Mouse (Mus musculus): ENCODE data around the gene Gm9046.
A peak's percentile ranks its signal among the peaks of the same experiment; 100 is the strongest.
"Not testable (repeated sequence)": the region's sequence is repeated elsewhere in the genome, so short reads cannot be mapped to it uniquely, and the experiment has no call there.

Gm9046 gene

DNA sequence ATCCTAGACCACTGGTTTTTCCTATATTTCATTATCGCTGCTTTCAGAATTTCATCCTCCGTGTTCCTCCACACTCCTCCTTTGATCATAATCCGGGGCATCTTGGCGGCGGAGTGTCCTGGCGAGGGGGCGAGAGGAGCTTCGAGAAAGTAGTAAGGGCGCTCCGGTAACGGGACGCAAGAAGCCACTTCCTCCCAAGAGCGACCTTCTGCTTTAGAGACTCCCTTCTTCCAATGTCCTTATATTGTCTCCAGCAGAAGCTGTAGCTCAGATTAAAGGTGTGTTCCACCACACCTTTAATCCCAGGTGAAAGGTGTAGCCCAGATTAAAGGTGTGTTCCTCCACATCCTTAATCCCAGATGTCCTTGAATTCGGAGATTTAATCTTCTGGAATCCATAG is at the start of gene Gm9046:
TSS of gene Gm9046 (minus strand) at position 101 of the 400 bp plus-strand sequence.
- not testable (repeated sequence) for DNase-seq

DNA sequence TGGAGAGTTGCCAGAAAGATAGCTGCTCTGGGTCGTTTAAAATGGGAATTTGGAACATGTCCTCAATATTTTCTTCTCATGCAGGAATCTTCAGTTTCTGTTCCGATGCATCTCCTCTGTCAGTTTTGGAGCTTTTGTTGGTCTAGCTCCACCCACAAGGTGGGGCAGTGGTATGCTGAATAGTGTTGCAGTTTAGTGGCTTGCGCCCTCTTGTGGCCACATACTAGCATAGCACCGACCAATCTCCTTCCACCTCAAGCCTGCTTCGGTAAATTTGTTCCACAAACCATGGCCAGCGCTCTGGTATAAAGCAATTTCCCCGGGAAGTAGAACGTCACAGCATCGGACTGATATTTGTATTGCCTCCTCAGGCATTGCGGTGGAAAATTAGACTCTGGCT is 27.4 kb upstream of the Gm9046 start:
- peak; percentile 58 for DNase-seq

DNA sequence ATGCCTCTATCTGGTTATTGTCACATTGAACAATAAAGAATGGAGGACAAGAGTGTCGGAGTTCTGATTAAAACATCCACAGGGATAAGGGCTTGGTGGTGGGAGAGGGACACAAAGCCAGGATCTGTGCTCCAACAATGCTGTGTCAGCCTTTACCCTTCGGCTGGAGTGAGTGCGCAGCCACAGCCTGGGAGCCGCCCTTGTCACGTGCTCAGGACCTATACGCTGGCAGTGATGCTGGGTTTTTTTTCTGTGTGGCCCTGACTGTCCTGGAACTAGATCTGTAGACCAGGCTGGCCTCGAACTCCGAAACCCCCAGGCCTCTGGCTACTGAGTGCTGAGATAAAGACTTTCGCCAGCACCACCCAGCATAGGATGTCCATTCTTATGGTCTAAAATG is 26.5 kb upstream of the Gm9046 start:
- no peak for DNase-seq

DNA sequence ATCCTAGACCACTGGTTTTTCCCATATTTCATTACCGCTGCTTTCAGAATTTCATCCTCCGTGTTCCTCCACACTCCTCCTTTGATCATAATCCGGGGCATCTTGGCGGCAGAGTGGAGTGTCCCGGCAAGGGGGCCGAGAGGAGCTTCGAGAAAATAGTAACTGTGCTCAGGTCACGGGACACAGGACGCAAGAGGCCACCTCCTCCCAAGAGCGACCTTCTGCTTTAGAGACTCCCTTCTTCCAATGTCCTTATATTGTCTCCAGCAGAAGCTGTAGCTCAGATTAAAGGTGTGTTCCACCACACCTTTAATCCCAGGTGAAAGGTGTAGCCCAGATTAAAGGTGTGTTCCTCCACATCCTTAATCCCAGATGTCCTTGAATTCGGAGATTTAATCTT is 10.9 kb upstream of the Gm9046 start, which contains the start of gene Gm9049:
TSS of gene Gm9049 (minus strand) at position 101 of the 400 bp plus-strand sequence.
- DNase-seq = not testable (repeated sequence)

DNA sequence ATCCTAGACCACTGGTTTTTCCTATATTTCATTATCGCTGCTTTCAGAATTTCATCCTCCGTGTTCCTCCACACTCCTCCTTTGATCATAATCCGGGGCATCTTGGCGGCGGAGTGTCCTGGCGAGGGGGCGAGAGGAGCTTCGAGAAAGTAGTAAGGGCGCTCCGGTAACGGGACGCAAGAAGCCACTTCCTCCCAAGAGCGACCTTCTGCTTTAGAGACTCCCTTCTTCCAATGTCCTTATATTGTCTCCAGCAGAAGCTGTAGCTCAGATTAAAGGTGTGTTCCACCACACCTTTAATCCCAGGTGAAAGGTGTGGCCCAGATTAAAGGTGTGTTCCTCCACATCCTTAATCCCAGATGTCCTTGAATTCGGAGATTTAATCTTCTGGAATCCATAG is 5.5 kb upstream of the Gm9046 start, which contains the start of gene Gm9048:
TSS of gene Gm9048 (minus strand) at position 101 of the 400 bp plus-strand sequence.
- DNase-seq = not testable (repeated sequence)

DNA sequence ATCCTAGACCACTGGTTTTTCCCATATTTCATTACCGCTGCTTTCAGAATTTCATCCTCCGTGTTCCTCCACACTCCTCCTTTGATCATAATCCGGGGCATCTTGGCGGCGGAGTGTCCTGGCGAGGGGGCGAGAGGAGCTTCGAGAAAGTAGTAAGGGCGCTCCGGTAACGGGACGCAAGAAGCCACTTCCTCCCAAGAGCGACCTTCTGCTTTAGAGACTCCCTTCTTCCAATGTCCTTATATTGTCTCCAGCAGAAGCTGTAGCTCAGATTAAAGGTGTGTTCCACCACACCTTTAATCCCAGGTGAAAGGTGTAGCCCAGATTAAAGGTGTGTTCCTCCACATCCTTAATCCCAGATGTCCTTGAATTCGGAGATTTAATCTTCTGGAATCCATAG is 5.3 kb downstream of the Gm9046 start, which contains the start of gene Gm9045:
TSS of gene Gm9045 (minus strand) at position 101 of the 400 bp plus-strand sequence.
- DNase-seq = not testable (repeated sequence)

DNA sequence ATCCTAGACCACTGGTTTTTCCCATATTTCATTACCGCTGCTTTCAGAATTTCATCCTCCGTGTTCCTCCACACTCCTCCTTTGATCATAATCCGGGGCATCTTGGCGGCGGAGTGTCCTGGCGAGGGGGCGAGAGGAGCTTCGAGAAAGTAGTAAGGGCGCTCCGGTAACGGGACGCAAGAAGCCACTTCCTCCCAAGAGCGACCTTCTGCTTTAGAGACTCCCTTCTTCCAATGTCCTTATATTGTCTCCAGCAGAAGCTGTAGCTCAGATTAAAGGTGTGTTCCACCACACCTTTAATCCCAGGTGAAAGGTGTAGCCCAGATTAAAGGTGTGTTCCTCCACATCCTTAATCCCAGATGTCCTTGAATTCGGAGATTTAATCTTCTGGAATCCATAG is 10.7 kb downstream of the Gm9046 start, which contains the start of gene Gm9044:
TSS of gene Gm9044 (minus strand) at position 101 of the 400 bp plus-strand sequence.
- DNase-seq = not testable (repeated sequence)

DNA sequence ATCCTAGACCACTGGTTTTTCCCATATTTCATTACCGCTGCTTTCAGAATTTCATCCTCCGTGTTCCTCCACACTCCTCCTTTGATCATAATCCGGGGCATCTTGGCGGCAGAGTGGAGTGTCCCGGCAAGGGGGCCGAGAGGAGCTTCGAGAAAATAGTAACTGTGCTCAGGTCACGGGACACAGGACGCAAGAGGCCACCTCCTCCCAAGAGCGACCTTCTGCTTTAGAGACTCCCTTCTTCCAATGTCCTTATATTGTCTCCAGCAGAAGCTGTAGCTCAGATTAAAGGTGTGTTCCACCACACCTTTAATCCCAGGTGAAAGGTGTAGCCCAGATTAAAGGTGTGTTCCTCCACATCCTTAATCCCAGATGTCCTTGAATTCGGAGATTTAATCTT is 16.2 kb downstream of the Gm9046 start, which contains the start of gene Gm9040:
TSS of gene Gm9040 (minus strand) at position 101 of the 400 bp plus-strand sequence.
- not testable (repeated sequence) for DNase-seq

DNA sequence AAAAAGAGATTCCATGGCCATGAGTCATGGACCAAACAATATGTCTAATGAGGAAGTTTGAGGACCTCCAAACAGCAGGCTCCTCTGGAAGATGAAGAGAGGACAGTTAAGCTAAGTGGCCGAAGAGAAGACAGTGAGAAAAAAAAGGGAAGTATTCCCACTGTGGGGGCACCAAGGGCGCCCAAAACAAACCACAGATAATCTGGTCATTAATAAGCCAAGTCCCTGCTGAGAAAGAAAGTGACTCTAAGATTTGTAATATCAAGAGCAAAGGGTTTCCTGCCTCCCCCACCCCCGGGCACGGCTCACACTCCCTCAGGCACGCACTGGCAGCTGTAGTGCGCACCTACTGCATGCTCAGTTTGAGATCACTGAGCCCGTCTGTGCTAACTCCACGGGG is 24.0 kb downstream of the Gm9046 start:
- DNase-seq = no peak

DNA sequence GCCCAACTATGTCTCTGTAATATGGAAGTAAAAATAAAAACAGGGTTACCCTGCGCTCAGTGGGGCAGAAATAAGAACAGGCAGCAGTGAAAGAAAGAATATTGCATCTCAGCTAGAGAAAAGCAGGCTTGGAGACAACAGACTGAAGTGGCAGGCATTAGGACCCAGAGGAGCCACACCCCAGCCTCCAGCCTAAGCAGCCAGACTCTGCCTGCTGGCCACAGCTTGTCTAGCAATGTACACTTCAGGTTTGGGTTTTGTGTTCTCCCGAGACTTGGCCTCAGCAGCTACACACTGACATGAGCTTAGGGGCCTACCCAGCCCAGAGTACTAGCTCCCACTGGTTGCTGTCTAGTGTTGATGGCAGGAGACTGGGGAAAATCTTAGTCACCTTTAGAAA is 40.9 kb downstream of the Gm9046 start:
- not testable (repeated sequence) for DNase-seq

DNA sequence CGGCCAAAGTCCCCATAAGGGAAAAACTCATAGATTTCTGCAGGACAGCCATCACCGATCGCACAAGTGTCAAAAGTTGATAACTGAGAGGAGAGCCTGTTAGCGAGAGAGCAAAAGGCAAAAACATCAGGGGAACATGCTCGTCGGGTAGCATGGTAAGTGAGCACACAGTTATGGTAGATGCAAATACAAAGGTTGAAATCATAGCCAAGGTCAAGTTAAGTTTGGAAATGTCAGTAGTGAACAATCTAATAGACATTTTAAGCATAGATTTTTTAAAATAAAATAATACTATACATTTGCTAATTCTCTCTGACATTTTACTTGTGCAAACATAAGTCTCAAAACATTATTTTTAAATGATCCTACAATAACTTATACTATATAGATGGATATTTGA is 48.1 kb downstream of the Gm9046 start, which contains the start of gene Iltifb:
TSS of gene Iltifb (minus strand) at position 101 of the 400 bp plus-strand sequence.
- DNase-seq = no peak

Data from cerebellum, adult 9-10 months (tissue).